Mouse (Mus musculus): ENCODE data around the gene Pex7. TPM values are rescaled to one million over a fixed set of nuclear protein-coding genes. Genes with fewer than 3 reads are reported as not detected.
"Not testable (repeated sequence)": the region's sequence is repeated elsewhere in the genome, so short reads cannot be mapped to it uniquely, and the experiment has no call there.

Gene Pex7
- total RNA-seq, 2 experiments from 2014 or later = 35.7 to 48.1 TPM

DNA sequence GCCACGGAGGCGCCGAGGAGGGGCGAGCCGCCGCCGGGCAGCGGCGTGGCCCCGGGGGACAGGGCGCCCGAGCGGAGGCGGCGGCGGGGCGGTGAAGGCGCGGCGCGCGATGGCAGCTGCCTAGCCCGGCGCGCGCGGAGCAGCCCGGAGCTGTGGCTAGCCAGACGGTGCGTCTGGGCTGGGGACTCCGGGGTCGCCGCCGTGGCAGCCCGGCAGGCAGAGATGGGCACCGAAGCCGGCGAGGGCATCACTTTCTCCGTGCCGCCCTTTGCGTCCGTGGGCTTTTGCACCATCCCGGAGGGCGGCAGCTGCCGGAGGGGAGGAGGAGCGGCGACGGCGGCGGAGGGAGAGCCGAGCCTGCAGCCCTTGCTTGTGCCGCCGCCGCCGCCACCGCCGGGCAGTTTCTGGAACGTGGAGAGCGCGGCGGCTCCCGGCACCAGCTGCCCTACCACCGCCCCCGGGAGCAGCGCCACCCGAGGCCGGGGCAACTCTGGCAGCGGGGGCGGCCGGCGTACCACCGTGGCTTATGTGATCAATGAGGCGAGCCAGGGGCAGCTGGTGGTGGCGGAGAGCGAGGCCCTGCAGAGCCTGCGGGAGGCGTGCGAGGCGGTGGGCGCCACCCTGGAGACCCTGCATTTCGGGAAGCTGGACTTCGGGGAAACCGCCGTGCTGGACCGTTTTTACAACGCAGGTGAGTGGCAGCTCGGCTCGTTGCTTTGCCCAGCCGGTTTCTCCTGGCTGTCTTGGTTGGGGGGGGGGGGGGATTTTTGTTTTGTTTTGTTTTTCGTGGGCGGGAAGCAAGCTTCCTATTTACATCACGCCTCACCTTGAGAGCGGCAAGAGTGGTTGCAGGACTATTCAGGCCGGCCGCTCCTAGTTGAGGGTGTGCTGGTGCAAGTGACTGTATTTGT, 27.1 kb upstream of the Pex7 start, which contains the start of gene Map3k5:
Gene Map3k5 (plus strand): TSS at position 89 of the 911 bp plus-strand sequence.
- peak in 1 of 2 experiments; percentile 63 for DNase-seq (ENCODE audit: low spot score in 2 of 2)

DNA sequence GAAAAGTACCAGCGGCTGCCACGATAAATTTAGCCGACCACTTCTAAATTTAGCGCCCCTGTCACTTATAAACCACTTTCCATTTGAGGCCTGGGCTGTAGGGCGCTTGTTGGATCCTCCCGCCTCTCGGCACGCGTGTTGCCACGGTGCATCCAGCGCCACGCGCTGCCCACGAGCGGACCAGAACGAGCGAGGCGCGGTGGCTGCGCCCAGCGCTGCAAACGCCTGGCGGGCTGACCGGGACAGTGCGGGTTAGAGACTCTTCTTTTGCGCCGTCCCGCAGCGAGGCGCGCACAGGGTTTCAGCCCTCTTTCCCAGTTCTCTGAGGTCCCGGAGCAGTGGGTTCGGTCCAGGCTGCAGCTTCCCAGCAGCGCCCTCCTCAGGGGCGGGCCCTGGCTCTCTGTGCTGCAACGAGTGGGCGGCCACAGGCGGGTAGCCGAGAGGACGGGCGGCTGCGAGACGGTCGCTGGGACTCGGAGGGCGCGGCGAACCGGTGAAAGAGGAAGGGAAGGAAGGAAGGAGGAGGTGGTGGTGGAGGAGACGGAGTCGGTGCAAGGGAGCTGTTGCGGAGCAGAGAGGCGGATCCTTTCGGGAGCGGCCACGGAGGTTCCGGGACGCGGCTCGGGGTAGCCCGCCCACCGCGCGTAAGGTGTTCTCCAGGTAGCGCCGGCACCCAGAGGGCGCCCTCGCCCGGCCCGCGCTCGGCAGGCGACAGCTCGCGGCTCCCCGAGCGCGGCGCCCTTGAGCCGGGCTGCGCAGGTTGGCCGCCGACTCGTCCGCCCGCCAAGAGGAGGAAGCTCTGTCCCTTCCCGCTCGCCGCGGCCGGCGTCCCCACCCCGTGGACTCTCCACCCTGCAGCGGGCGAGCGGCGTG, 26.3 kb upstream of the Pex7 start:
- peak; percentile 83 to 84 for DNase-seq (ENCODE audit: low spot score in 2 of 2)

DNA sequence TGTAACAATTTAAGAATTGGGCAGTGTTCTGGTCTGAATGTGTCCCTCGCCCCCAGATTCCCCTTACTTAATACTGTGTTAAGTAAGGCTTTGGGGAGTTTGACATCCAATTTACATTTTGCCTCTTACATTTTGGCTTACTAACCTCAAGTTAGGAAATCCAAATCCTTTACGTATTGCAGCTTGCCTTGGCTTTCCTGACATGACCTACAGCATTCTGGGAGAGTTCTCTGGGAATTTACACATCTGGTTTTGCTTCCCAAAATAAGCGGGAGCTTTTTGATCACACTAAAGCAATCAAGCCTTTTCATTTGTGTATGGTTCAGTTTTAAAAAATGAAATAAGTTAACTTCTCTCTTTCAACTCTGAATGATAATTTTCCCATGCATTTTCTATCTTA, 25.5 kb upstream of the Pex7 start:
- no peak for DNase-seq (ENCODE audit: low spot score in 2 of 2)

DNA sequence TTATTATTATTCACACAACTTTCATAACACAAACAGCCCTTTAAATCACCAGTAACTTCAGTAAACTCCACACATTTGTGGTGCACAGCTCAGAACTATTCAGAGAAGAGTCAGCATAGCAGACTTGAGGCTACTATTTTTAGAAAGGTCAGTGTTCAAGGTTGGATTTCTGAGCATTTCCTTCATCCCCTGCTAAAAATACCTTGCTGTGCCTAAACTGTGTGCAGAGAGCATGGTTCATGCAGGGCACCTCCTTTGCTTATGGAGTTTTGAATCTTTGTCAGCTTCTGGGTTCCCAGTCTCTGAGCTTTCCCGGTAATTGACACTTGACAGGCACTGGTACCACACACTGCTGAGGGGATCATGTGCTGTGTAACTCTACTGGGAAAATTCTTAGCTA, 20.7 kb upstream of the Pex7 start:
- DNase-seq (ENCODE audit: low spot score in 2 of 2) = no peak

DNA sequence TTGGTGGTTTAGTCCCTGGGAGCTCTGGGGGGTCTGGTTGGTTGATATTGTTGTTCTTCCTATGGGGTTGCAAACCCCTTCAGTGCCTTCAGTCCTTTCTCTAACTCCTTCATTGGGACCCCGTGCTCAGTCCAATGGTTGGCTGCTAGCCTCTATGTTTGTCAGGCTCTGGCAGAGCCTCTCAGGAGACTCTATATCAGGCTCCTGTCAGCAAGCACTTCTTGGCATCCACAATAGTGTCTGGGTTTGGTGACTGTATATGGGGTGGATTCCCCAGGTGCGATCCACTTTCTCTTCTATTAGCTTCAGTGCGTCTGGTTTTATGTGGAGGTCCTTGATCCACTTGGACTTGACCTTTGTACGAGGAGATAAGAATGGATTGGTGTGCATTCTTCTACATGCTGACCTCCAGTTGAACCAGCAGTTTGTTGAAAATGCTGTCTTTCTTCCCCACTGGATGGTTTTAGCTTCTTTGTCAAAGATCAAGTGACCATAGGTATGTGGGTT, 19.0 kb upstream of the Pex7 start:
- not testable (repeated sequence) for DNase-seq (ENCODE audit: low spot score in 2 of 2)

DNA sequence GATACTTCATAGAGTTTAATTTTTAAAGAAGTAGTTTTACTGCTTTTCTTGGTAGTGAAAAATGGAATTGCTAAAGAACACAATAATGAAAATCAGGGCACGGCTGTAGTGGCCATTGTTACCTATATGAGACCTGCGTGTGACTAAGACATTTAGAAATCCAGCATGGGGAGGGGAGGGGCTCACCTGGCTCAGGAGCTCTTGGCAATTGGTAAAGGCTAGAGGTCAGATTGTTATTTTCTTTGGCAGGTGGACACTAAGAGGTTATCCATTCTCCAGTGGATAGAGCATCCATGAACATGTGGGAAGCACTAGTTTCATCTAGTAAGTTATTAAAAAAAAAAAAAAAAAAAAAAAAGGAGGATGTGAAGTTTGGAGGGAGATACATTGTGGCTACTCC, 16.8 kb upstream of the Pex7 start:
- no peak for DNase-seq (ENCODE audit: low spot score in 2 of 2)

DNA sequence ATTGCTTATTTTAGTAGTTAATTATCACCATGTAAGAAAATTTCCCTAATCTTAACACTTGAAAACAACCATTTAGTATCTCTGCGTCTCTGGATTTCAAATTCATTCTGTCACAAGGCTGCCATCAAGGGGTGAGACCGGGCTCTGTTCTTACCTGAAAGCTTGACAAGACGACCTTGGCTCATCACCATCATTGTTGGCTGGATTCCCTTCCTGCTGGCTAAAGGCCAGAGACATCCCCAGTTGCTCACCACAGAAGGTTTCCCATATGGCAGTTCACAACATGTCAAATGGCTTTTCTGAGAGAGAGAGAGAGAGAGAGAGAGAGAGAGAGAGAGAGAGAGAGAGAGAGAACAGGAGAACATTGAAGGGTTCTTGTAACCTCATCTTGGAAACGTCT, 14.9 kb upstream of the Pex7 start:
- DNase-seq (ENCODE audit: low spot score in 2 of 2) = no peak

DNA sequence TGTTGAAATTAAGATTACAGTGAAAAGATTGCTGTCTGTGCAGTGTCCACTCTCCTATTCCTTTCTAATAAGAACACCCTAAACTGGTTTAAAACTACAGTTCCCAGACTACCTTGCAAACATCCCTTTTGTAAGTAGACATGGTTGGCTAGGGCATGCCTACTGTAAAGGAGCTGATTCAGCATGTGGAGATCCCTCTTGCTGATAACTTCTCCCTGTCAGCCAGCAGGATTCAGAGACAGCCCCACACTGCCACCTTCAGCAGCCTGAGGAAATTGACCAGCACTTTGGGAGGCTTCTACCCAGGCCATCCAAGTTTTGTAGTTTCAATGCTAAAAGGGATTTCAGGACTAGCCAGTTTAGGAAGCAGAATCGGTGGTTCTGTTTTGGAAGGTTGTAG, 7.8 kb upstream of the Pex7 start:
- peak; percentile 52 to 59 for DNase-seq (ENCODE audit: low spot score in 2 of 2)

DNA sequence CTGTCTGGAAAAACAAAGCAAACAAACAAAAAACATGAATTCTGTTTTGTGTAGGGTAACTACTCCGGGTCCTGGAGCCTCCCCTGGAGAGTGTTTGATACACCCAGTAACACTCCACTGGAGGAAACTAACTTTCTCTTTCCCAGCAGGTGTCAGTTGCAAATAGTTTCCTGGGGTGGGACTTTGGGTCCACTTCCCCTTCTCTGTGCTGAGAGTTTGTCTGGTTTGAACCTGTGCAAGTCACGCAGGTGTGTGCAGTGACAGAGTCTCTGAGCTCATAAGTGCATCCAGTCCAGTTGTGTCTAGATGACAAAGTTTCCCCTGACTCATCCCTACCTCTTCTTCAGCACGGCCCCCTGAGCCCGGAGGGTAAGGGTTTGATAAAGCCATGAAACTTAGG, 6.3 kb upstream of the Pex7 start:
- no peak for DNase-seq (ENCODE audit: low spot score in 2 of 2)

DNA sequence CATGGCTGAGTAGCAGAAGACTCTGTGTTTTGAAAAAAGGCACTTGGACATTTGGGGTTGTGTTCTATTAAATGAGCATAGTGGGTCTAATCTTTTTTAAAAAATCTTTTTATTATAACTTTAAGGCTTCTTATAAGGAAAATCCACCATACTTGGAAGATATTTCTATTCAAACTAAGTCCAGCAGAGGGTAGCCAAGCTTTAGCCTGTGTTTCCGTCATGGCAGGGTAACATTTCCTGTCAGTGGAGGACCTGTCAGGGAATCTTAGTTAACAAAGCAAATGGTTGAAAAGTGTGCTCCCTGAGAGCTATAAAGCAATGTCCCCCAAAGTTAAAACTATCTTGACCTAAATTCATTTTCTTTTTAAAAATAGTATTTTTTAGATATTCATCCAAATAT, 4.1 kb upstream of the Pex7 start:
- DNase-seq (ENCODE audit: low spot score in 2 of 2) = no peak

DNA sequence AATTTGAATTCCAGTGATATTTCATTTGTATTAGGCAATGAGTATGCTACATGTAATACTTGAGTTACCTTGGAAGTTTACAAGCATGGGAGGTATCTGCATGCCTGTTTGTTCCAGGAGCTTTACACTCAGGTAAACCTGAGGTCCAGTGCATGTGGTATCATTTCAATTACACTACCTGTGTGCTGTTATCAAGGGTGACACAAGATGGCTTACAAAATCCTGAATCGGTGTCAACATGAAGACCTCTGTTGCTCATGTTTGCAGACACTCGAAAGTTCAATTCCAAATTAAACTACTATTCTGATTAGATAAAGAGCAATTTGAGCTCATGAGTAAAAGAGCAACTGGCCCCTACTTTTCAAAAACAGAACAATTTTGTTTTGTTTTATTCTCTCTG, 3.0 kb upstream of the Pex7 start:
- DNase-seq (ENCODE audit: low spot score in 2 of 2) = no peak

DNA sequence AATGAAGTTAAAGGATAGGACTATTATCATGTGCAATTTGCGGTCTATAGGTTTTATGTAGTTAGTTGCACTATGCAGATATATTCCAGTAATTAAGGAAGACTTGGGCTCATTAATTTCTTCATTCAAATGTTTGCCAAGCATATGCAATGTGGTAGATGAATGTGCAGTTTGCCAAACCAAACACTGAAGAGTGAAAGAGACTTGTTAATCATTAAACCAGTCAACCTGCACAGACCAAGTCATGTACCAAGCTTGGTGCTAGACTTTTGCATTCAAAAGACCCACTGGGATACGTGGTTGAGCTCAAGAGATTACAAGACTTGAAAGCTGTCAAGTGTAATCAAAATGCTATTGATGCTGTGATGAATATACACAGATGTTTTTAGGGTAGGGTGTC, 587 bp upstream of the Pex7 start:
- DNase-seq (ENCODE audit: low spot score in 2 of 2) = no peak

DNA sequence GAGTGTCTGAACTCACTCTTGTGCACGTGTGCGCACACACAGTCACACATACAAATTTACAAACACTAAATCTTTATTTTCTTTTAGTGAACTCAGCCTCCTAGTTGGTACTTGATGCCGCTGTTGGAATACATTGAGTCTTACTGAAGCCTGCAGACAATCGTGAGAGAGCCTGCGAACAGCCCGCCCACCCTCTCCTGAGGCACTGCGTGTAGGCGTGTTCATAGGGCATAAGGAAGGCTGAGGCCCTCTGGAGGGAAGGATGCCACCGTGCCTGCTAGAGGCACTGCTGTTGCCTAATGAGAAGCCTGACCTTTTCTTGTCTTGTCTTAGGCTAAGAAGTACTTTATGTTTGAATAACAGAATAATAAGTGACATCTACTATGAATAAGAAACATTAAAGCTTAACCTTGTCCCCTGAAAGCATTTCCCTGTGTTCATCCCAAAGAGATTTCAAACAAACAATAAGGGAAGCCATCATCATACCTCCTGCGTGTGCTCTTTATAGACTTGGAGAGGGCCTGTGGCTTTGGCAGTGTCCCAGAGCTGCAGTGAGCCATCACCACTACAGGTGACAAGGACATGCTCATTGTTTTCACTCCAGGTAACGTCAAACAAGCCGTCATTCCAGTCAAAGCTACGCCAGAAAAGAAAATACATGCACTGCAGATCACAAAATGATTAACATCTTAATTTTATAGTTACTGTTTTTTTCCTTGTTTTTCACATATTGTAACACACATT, 3.2 kb downstream of the Pex7 start:
- no peak for DNase-seq (ENCODE audit: low spot score in 2 of 2)

DNA sequence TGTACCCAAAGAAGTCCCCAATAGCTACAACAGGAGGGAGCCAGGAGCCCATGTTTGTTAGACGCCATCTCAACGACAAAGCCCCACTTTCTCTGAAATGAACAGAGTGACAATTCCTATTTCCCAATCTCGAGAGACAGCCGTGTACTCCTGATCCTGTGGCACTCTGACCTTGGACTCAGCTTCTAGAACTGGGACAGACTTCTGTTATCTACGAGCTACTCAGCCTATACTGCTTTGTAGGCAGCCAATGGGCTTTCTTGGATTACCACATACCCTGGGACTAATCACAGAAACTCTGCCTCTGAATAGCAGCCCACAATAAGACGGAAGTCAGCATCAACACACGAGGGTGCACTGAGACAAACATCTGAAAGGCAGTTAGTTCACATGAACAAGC, 5.5 kb downstream of the Pex7 start:
- no peak for DNase-seq (ENCODE audit: low spot score in 2 of 2)

DNA sequence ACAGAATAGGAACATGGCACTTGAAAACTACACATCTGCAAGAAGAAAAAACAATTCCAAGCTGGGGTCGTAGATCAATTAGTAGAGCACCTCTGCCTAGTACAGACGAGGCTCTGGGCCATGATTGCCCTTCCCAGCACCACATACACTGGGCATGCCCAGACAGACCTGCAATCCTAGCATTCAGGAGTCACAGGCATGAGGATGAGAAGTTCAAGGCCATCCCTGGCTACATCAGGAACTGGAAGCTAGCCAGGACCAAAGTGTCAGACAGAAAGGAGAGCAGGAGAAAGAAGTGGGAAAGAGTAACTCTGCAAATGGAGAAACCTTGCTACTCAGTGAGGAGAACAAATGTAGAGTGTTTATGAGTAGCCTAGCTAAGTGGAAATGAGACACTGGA, 7.3 kb downstream of the Pex7 start:
- DNase-seq (ENCODE audit: low spot score in 2 of 2) = peak; percentile 30 to 56

DNA sequence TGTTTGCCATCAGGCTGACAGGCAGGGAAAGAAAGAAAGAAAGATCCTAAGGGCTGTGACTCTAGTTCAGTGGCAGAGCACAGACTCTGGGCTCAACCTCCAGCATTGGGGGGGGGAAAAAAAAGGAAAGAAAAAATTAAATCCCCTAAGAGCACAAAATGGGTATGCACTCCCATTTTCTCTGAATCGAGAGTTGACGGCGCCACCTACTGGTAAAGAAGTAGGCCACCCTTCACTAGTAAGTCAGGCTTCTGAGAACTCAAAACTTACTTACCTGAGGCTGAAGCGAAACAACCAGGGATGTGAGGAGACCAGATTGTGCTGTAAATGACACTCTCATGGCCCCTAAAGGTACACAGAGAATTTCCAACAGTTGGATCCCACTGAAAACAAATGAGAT, 13.5 kb downstream of the Pex7 start:
- DNase-seq (ENCODE audit: low spot score in 2 of 2) = peak in 1 of 2 experiments; percentile 24

DNA sequence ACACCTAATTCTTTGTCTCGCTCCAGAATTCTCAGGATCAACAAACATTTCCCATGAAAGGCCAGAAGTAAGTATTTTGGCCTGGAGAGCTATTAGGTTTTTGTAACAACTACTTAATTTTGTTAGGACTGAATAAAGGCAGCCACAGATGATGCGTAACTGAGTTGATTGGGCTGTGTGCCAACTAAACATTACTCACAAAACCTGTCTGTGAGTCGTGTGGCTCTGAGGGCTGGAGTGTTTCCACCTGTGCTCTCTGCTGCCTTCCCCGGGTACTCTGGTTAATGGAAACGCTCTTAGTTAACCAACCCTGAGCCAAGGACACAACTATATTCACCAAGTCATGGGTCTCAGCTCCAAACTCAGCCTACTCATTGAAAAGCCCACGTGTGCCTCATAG, 14.3 kb downstream of the Pex7 start:
- DNase-seq (ENCODE audit: low spot score in 2 of 2) = no peak

DNA sequence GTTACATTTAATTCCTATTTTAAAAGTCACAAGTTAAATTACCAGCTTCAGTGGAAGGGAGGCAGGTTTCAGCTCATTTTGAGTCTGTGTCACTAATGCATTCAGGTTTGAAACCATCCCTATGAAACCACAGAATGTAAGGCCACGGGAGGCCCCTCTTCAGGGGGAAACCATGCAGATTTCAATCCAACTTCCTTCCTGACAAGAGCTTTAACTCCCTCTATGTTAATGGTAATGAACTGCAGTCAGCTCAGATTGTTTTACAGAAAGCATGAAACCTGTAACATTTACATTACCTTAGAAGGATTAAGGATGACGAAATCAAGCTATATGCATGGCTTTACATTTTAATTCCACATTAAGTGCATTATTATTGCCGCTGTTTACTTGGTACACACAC, 15.8 kb downstream of the Pex7 start:
- DNase-seq (ENCODE audit: low spot score in 2 of 2) = no peak

DNA sequence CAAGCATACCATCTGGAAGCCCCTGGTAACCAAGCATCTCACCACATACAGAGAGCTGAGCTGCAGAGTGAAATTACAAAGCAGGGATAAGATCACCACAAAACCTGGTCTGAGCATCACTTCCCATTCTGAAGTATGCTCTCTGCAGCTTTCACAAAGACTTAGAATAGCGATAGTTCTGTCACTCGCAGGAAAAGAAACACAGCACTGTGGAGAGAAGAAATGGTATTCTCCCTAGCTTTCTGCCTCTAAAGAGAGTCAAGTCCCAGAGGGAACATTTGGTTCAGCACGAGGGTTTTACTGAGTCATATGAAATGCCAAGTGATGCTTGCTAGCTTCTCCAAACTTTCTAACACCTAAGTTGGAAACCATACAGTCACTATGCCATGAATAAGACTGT, 17.6 kb downstream of the Pex7 start:
- no peak for DNase-seq (ENCODE audit: low spot score in 2 of 2)

DNA sequence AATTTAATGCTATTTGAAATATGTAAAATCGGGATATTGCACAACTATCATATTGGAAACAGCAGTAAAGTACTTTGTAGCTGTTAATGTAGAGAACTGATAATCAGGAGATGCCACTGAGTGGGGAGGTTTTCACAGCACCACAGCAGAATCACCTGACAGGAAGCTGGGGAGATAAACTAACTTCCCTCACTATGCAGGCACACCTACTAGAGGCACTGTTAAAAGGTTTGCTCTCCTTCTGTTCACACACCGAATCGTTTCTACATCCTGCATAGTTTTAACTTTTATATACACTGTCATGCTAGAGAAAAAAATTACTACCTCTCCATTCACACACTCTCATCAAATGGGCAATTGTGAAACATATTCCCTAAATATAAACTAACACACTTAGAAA, 21.2 kb downstream of the Pex7 start:
- no peak for DNase-seq (ENCODE audit: low spot score in 2 of 2)

DNA sequence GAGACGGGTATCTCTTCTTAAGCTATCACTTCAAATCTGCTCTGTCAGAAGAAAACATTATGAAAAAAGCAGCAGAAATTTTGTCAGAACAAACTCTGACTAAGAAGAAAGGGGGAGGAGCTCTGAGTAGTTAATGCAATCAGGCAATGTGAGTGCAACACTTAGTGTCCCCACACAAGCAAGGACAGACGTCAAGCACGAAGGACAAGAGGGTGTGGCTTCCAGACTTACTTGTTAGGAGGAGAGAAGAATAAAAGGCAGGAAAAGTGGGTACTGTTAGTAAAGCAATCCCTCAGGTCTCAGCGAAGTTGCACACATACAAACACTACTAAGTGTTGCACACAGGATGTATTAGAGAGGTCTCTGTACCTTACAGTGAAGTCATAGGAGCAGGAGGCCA, 23.1 kb downstream of the Pex7 start:
- DNase-seq (ENCODE audit: low spot score in 2 of 2) = peak in 1 of 2 experiments; percentile 17

Data from adrenal gland, adult 18-20 months (tissue).